Mouse (Mus musculus): ENCODE data around the gene Calr3. TPM values are rescaled to one million over a fixed set of nuclear protein-coding genes. Genes with fewer than 3 reads are reported as not detected.
A peak's percentile ranks its signal among the peaks of the same experiment; 100 is the strongest.

Calr3 gene
- total and polyA plus RNA-seq, 3 experiments: 0.17 to 3.9 (median 3.9) TPM

GRCm38 (mm10) chr8:72438248-72439015, 5.2 kb downstream of the Calr3 start:
- DNase-seq: no peak

- peak; percentile 92 for DNase-seq
Observed at GRCm38 (mm10) chr8:72434952-72435351, 8.7 kb downstream of the Calr3 start.

- no peak for DNase-seq
Observed at GRCm38 (mm10) chr8:72429676-72430075, 14.0 kb downstream of the Calr3 start.

- DNase-seq: no peak
Observed at GRCm38 (mm10) chr8:72422926-72423325, 20.7 kb downstream of the Calr3 start.

GRCm38 (mm10) chr8:72421362-72422335, 22.0 kb downstream of the Calr3 start, which contains the start of gene Eps15l1:
Eps15l1 (minus strand) TSS chr8:72421460.
- DNase-seq: peak; percentile 99

- peak; percentile 50 for DNase-seq
Observed at GRCm38 (mm10) chr8:72420571-72421361, 22.9 kb downstream of the Calr3 start.

GRCm38 (mm10) chr8:72418073-72418472, 25.6 kb downstream of the Calr3 start:
- no peak for DNase-seq

- DNase-seq: no peak
Observed at GRCm38 (mm10) chr8:72415252-72415651, 28.4 kb downstream of the Calr3 start.

GRCm38 (mm10) chr8:72413839-72414238, 29.8 kb downstream of the Calr3 start:
- DNase-seq: no peak

GRCm38 (mm10) chr8:72409443-72409842, 34.2 kb downstream of the Calr3 start:
- no peak for DNase-seq

- no peak for DNase-seq
Observed at GRCm38 (mm10) chr8:72407878-72408277, 35.8 kb downstream of the Calr3 start.

- DNase-seq: no peak
Observed at GRCm38 (mm10) chr8:72402981-72403380, 40.7 kb downstream of the Calr3 start.

GRCm38 (mm10) chr8:72401381-72401780, 42.3 kb downstream of the Calr3 start:
- DNase-seq: no peak

GRCm38 (mm10) chr8:72385737-72386136, 57.9 kb downstream of the Calr3 start:
- no peak for DNase-seq

- DNase-seq: no peak
Observed at GRCm38 (mm10) chr8:72382395-72382794, 61.3 kb downstream of the Calr3 start.

GRCm38 (mm10) chr8:72380656-72381055, 63.0 kb downstream of the Calr3 start:
- DNase-seq: no peak

- DNase-seq: no peak
Observed at GRCm38 (mm10) chr8:72376900-72377299, 66.8 kb downstream of the Calr3 start.

- DNase-seq: no peak
Observed at GRCm38 (mm10) chr8:72376309-72376708, 67.4 kb downstream of the Calr3 start.

- DNase-seq: no peak
Observed at GRCm38 (mm10) chr8:72375161-72375560, 68.5 kb downstream of the Calr3 start.

Data from adrenal gland, adult 2 months (tissue).